Mouse (Mus musculus): ENCODE measurements around the gene Llgl2. TPM values are rescaled to one million over a fixed set of nuclear protein-coding genes. Genes with fewer than 3 reads are reported as not detected.

Llgl2 gene
- total and polyA plus RNA-seq, 3 experiments, result 3.8 to 12.3 (median 9.2) TPM

GRCm38 (mm10) chr11:115831518-115831917 is 7.7 kb downstream of the Llgl2 start:
- in situ Hi-C loops (cut with MboI; ENCODE audit: low pct_ligation_motif_present, low pct_unique_long_range_greater_than_20kb, low sequenced_read_pairs), result no loop called here
- no peak overlapping the region for H3K9ac ChIP-seq (ENCODE audit: insufficient read depth, low read depth)
- dilution Hi-C loops (cut with MboI; ENCODE audit: extremely low pct_ligation_motif_present, extremely low pct_unique_long_range_greater_than_20kb, low sequenced_read_pairs), result no loop called here
- no peaks in the 10 kb centered on the region for H3K79me2 ChIP-seq (replicated peaks; ENCODE audit: control insufficient read depth, extremely low read depth, insufficient read depth, poor library complexity, severe bottlenecking)
- TF ChIP-seq ZMIZ1 (IDR thresholded peaks at IDR 0.05; ENCODE audit: low read depth, low read length) (no peak), CHD1 (IDR thresholded peaks at IDR 0.05; ENCODE audit: low read depth, low read length) (no peak), MAFK (IDR thresholded peaks at IDR 0.05; ENCODE audit: insufficient replicate concordance, low read length) (no peak), EP300 (IDR thresholded peaks at IDR 0.05; ENCODE audit: low read length) (no peak), USF1 (IDR thresholded peaks at IDR 0.05; ENCODE audit: low read depth, low read length) (no peak), GABPA (IDR thresholded peaks at IDR 0.05; ENCODE audit: insufficient replicate concordance, low read depth, low read length) (no peak), NELFE (IDR thresholded peaks at IDR 0.05; ENCODE audit: low read depth, low read length) (no peak), USF2 (conservative IDR thresholded peaks at IDR 0.05; ENCODE audit: low read depth, low read length) (no peak), IRF4 (IDR thresholded peaks at IDR 0.05; ENCODE audit: low read depth, low read length) (no peak), ELF1 (IDR thresholded peaks at IDR 0.05; ENCODE audit: low read depth, low read length) (no peak), MAZ (IDR thresholded peaks at IDR 0.05; ENCODE audit: low read depth, low read length) (no peak), TBP (conservative IDR thresholded peaks at IDR 0.05; ENCODE audit: low read depth, low read length) (no peak), NRF1 (IDR thresholded peaks at IDR 0.05; ENCODE audit: low read depth, low read length) (no peak), JUND (conservative IDR thresholded peaks at IDR 0.05; ENCODE audit: low read depth, low read length) (no peak), MXI1 (IDR thresholded peaks at IDR 0.05; ENCODE audit: low read depth, low read length) (no peak), MYC (IDR thresholded peaks at IDR 0.05; ENCODE audit: low read depth, low read length) (no peak), RCOR1 (conservative IDR thresholded peaks at IDR 0.05; ENCODE audit: low read depth, low read length) (no peak), CHD2 (IDR thresholded peaks at IDR 0.05; ENCODE audit: low read length) (no peak), SIN3A (IDR thresholded peaks at IDR 0.05; ENCODE audit: low read length) (no peak)
- H3K27ac ChIP-seq (ENCODE audit: insufficient read depth, low read depth), result no peak overlapping the region
- no peak overlapping the region for H3K4me2 ChIP-seq (ENCODE audit: insufficient read depth, low read depth, poor library complexity, severe bottlenecking)
- DNase-seq (ENCODE audit: extremely low read depth), result no peak
- no peaks in the 10 kb centered on the region for H3K9me3 ChIP-seq (replicated peaks; ENCODE audit: low read length)
- peaks cover 0 to 4% of the 10 kb centered on the region in 2 experiments; a peak in 2 of 4 replicates for H3K4me1 ChIP-seq (ENCODE audit: control insufficient read depth in 1 of 2, insufficient read depth in 2 of 2)
- H3K4me3 ChIP-seq (replicated peaks in 1 of 3; ENCODE audit: low read depth in 2 of 3, low read length in 2 of 3, poor library complexity in 1 of 3), result no peak overlapping the region
- peaks cover 0 to 18% of the 10 kb centered on the region in 2 experiments for H3K36me3 ChIP-seq (replicated peaks in 1 of 2; ENCODE audit: control insufficient read depth in 1 of 2, insufficient read depth in 1 of 2, low read length in 1 of 2)
- no peaks in the 10 kb centered on the region for H3K27me3 ChIP-seq (replicated peaks)

- no peak overlapping the region for H3K9ac ChIP-seq (ENCODE audit: insufficient read depth, low read depth)
- no peaks in the 10 kb centered on the region for H3K4me1 ChIP-seq (ENCODE audit: control insufficient read depth in 1 of 2, insufficient read depth in 2 of 2)
- TF ChIP-seq USF2 (conservative IDR thresholded peaks at IDR 0.05; ENCODE audit: low read depth, low read length), result no peak
- no peak for TF ChIP-seq PAX5 (IDR thresholded peaks at IDR 0.05; ENCODE audit: low read length)
- no peak for TF ChIP-seq NELFE (IDR thresholded peaks at IDR 0.05; ENCODE audit: low read depth, low read length)
- no peak for TF ChIP-seq MEF2A (IDR thresholded peaks at IDR 0.05; ENCODE audit: borderline replicate concordance, low read depth, low read length)
- no peak for TF ChIP-seq ZNF384 (IDR thresholded peaks at IDR 0.05; ENCODE audit: low read depth, low read length)
- TF ChIP-seq GABPA (IDR thresholded peaks at IDR 0.05; ENCODE audit: insufficient replicate concordance, low read depth, low read length), result no peak
- TF ChIP-seq MAX (IDR thresholded peaks at IDR 0.05; ENCODE audit: low read length), result no peak
- no peak for TF ChIP-seq TBP (conservative IDR thresholded peaks at IDR 0.05; ENCODE audit: low read depth, low read length)
- TF ChIP-seq ZKSCAN1 (IDR thresholded peaks at IDR 0.05; ENCODE audit: borderline replicate concordance, low read depth, low read length), result no peak
- no peak for TF ChIP-seq KAT2A (IDR thresholded peaks at IDR 0.05; ENCODE audit: insufficient replicate concordance, low read length)
- no peak for TF ChIP-seq SIN3A (IDR thresholded peaks at IDR 0.05; ENCODE audit: low read length)
- TF ChIP-seq HCFC1 (IDR thresholded peaks at IDR 0.05; ENCODE audit: low read depth, low read length), result no peak
- no peak for TF ChIP-seq RCOR1 (conservative IDR thresholded peaks at IDR 0.05; ENCODE audit: low read depth, low read length)
- no peak for TF ChIP-seq IRF4 (IDR thresholded peaks at IDR 0.05; ENCODE audit: low read depth, low read length)
- no peak for TF ChIP-seq UBTF (IDR thresholded peaks at IDR 0.05; ENCODE audit: low read depth, low read length)
- no peak for TF ChIP-seq ZC3H11A (IDR thresholded peaks at IDR 0.05; ENCODE audit: low read depth, low read length)
- TF ChIP-seq SMC3 (IDR thresholded peaks at IDR 0.05; ENCODE audit: low read depth, low read length), result no peak
- no peak for TF ChIP-seq MAZ (IDR thresholded peaks at IDR 0.05; ENCODE audit: low read depth, low read length)
- no peak for TF ChIP-seq POLR2AphosphoS2 (IDR thresholded peaks at IDR 0.05; ENCODE audit: low read depth, low read length)
- TF ChIP-seq JUND (conservative IDR thresholded peaks at IDR 0.05; ENCODE audit: low read depth, low read length), result no peak
- DNase-seq (ENCODE audit: extremely low read depth), result no peak
- in situ Hi-C loops (cut with MboI; ENCODE audit: low pct_ligation_motif_present, low pct_unique_long_range_greater_than_20kb, low sequenced_read_pairs), result no loop called here
- peaks cover 0 to 18% of the 10 kb centered on the region in 2 experiments for H3K36me3 ChIP-seq (replicated peaks in 1 of 2; ENCODE audit: control insufficient read depth in 1 of 2, insufficient read depth in 1 of 2, low read length in 1 of 2)
- H3K27ac ChIP-seq (ENCODE audit: insufficient read depth, low read depth), result no peak overlapping the region
- H3K9me3 ChIP-seq (replicated peaks; ENCODE audit: low read length), result no peaks in the 10 kb centered on the region
- H3K27me3 ChIP-seq (replicated peaks), result no peaks in the 10 kb centered on the region
- no peak overlapping the region for H3K4me2 ChIP-seq (ENCODE audit: insufficient read depth, low read depth, poor library complexity, severe bottlenecking)
- dilution Hi-C loops (cut with MboI; ENCODE audit: extremely low pct_ligation_motif_present, extremely low pct_unique_long_range_greater_than_20kb, low sequenced_read_pairs), result no loop called here
- H3K79me2 ChIP-seq (replicated peaks; ENCODE audit: control insufficient read depth, extremely low read depth, insufficient read depth, poor library complexity, severe bottlenecking), result no peaks in the 10 kb centered on the region
- no peak overlapping the region for H3K4me3 ChIP-seq (replicated peaks in 1 of 3; ENCODE audit: low read depth in 2 of 3, low read length in 2 of 3, poor library complexity in 1 of 3)
These were observed 8.2 kb downstream of the Llgl2 start for GRCm38 (mm10) chr11:115832064-115832463.
